Mouse (Mus musculus): Measurements from ENCODE around the gene Gm973. TPM values are rescaled to one million over a fixed set of nuclear protein-coding genes. Genes with fewer than 3 reads are reported as not detected.

Gm973 gene
- total and polyA plus RNA-seq, 3 experiments, result 0.23 TPM; not detected in 2

GRCm38 (mm10) chr1:59481456-59482291, 34.4 kb upstream of the Gm973 start (continued):
- TF ChIP-seq POLR2AphosphoS2 (IDR thresholded peaks at IDR 0.05; ENCODE audit: low read length) (peak; percentile 83), RAD21 (IDR thresholded peaks at IDR 0.05; ENCODE audit: low read depth, low read length) (no peak), SMC3 (IDR thresholded peaks at IDR 0.05; ENCODE audit: low read depth, low read length) (no peak), ZNF384 (IDR thresholded peaks at IDR 0.05; ENCODE audit: low read depth, low read length) (peak; percentile 91), ETS1 (IDR thresholded peaks at IDR 0.05; ENCODE audit: low read depth, low read length) (peak; percentile 61), MYB (IDR thresholded peaks at IDR 0.05; ENCODE audit: low read depth, low read length) (no peak), USF1 (IDR thresholded peaks at IDR 0.05; ENCODE audit: low read depth, low read length) (peak; percentile 77), KAT2A (conservative IDR thresholded peaks at IDR 0.05; ENCODE audit: low read depth, low read length) (no peak; the same call in 1 of the 2 replicates), GABPA (IDR thresholded peaks at IDR 0.05; ENCODE audit: low read depth, low read length) (no peak), GATA1 (IDR thresholded peaks at IDR 0.05; ENCODE audit: low read depth, low read length) (0 out of 2 replicates have a peak, but pooled peaks have one; percentile 4), UBTF (IDR thresholded peaks at IDR 0.05; ENCODE audit: borderline replicate concordance, insufficient read depth, low read depth, low read length) (peak; percentile 92; the same call in 1 of the 2 replicates)

DNA sequence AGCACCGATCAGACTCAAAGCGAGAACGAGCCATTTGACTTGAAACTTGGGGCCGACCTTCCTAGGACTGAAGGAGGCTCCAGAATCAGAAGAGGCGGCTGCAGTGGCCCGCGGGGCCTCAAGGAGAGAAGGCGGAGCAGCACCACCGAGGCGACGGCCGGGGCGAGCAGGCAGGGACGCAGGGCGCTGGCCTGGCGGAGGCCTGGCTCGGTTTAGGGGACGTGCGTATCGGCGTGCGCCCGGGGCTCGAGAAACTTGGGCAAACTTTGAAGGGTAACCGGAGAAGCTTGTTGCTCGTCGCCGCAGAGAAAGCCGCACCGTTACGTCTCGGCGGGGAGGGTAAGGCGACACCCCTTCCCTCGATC, 33.8 kb upstream of the Gm973 start, which contains the start of gene Fzd7:
Fzd7 (plus strand) TSS at position 94 of the 365 bp plus-strand sequence.
- peaks cover 1 to 25% of the 10 kb centered on the region in 2 experiments; a peak in 3 of 4 replicates for H3K36me3 ChIP-seq (ENCODE audit: control insufficient read depth in 1 of 2, insufficient read depth in 2 of 2, low read length in 2 of 2)
- H3K27me3 ChIP-seq (ENCODE audit: control insufficient read depth in 1 of 2, insufficient read depth in 2 of 2, low read length in 2 of 2), result no peaks in the 10 kb centered on the region
- H3K9me3 ChIP-seq (replicated peaks; ENCODE audit: insufficient read depth, low read length), result no peaks in the 10 kb centered on the region
- H3K9ac ChIP-seq (ENCODE audit: control insufficient read depth, low read depth, low read length, poor library complexity, severe bottlenecking), result peak within 1 kb of the TSS; percentile 86
- peaks cover 12 to 30% of the 10 kb centered on the region in 2 experiments for H3K4me1 ChIP-seq (ENCODE audit: control insufficient read depth in 1 of 2, insufficient read depth in 2 of 2, low read length in 2 of 2)
- peak within 1 kb of the TSS; percentile 69 to 88 for H3K4me3 ChIP-seq (ENCODE audit: control insufficient read depth in 1 of 2, insufficient read depth in 1 of 2, low read depth in 2 of 2, low read length in 2 of 2)
- H3K27ac ChIP-seq (ENCODE audit: control insufficient read depth, low read depth, low read length), result peak within 1 kb of the TSS; percentile 93
- no peak for DNase-seq (ENCODE audit: low read depth, low spot score)
- no peak for TF ChIP-seq MAX (IDR thresholded peaks at IDR 0.05; ENCODE audit: low read length)
- no peak for TF ChIP-seq MEF2A (IDR thresholded peaks at IDR 0.05; ENCODE audit: extremely low read depth, insufficient replicate concordance, low read depth, low read length, poor library complexity, severe bottlenecking)
- TF ChIP-seq CTCF (IDR thresholded peaks at IDR 0.05 in 2 of 3, conservative IDR thresholded peaks at IDR 0.05 in 1 of 3; ENCODE audit: control insufficient read depth in 1 of 3, insufficient read depth in 1 of 3, low read depth in 2 of 3, low read length in 3 of 3, poor library complexity in 1 of 3, severe bottlenecking in 1 of 3), result no peak
- peak in 1 of 2 experiments; percentile 4; a peak in 1 of 4 replicates for TF ChIP-seq POLR2A (IDR thresholded peaks at IDR 0.05; ENCODE audit: control insufficient read depth in 1 of 2, insufficient read depth in 1 of 2, low read depth in 1 of 2, low read length in 2 of 2, poor library complexity in 1 of 2)
- no peak for TF ChIP-seq SMC3 (IDR thresholded peaks at IDR 0.05; ENCODE audit: low read depth, low read length)
- TF ChIP-seq UBTF (IDR thresholded peaks at IDR 0.05; ENCODE audit: borderline replicate concordance, insufficient read depth, low read depth, low read length), result 0 out of 2 replicates have a peak, but pooled peaks have one; percentile 67
- no peak; the same call in 1 of the 2 replicates for TF ChIP-seq CHD1 (IDR thresholded peaks at IDR 0.05; ENCODE audit: low read depth, low read length)
- TF ChIP-seq KAT2A (conservative IDR thresholded peaks at IDR 0.05; ENCODE audit: low read depth, low read length), result no peak
- peaks cover 48% of the 10 kb centered on the region for H3K79me2 ChIP-seq (ENCODE audit: control insufficient read depth, insufficient read depth, low read length, poor library complexity)

All from MEL (cell line).